Mouse (Mus musculus) forelimb bud, embryonic 11.5 days (tissue): Measurements from ENCODE around the gene Sp6.
A peak's percentile ranks its signal among the peaks of the same experiment; 100 is the strongest.

Experiments
- DNase-seq: peaks from one replicate; pipeline ENCODE4 v3.0.0-alpha.2; 2012; ENCODE audit warnings: low read depth, low spot score

Gene Sp6

GRCm38 (mm10) chr11:97013121-97013670 lies at the start of gene Sp6:
Gene Sp6 (plus strand): TSS chr11:97013394.
- no peak for DNase-seq

- peak; percentile 81 for DNase-seq
Observed at GRCm38 (mm10) chr11:96963580-96963979, 49.6 kb upstream of the Sp6 start.

GRCm38 (mm10) chr11:96966172-96966571 lies 47.0 kb upstream of the Sp6 start:
- DNase-seq, result no peak

GRCm38 (mm10) chr11:96966914-96967543 lies 46.2 kb upstream of the Sp6 start:
- no peak for DNase-seq

GRCm38 (mm10) chr11:96967544-96968269 lies 45.5 kb upstream of the Sp6 start:
- no peak for DNase-seq

- DNase-seq, result no peak
Observed at GRCm38 (mm10) chr11:96968476-96968875, 44.7 kb upstream of the Sp6 start.

- DNase-seq, result no peak
Observed at GRCm38 (mm10) chr11:96969280-96969722, 43.9 kb upstream of the Sp6 start.

- DNase-seq, result no peak
Observed at GRCm38 (mm10) chr11:96969746-96970145, 43.4 kb upstream of the Sp6 start.

- DNase-seq, result no peak
Observed at GRCm38 (mm10) chr11:96970341-96970740, 42.9 kb upstream of the Sp6 start.

- DNase-seq, result no peak
Observed at GRCm38 (mm10) chr11:96972906-96973305, 40.3 kb upstream of the Sp6 start.

GRCm38 (mm10) chr11:96973426-96973964 lies 39.7 kb upstream of the Sp6 start:
- DNase-seq, result no peak

- DNase-seq, result no peak
Observed at GRCm38 (mm10) chr11:96974813-96975212, 38.4 kb upstream of the Sp6 start.

GRCm38 (mm10) chr11:96975511-96976378 lies 37.4 kb upstream of the Sp6 start:
- no peak for DNase-seq

GRCm38 (mm10) chr11:96976379-96976687 lies 36.9 kb upstream of the Sp6 start:
- no peak for DNase-seq

- peak; percentile 73 for DNase-seq
Observed at GRCm38 (mm10) chr11:96976911-96977591, 36.1 kb upstream of the Sp6 start.

GRCm38 (mm10) chr11:96977606-96978400 lies 35.4 kb upstream of the Sp6 start:
- peak; percentile 100 for DNase-seq

GRCm38 (mm10) chr11:96978401-96979246 lies 34.6 kb upstream of the Sp6 start:
- DNase-seq, result no peak

- DNase-seq, result no peak
Observed at GRCm38 (mm10) chr11:96979329-96979728, 33.9 kb upstream of the Sp6 start.

- DNase-seq, result no peak
Observed at GRCm38 (mm10) chr11:96980021-96980420, 33.2 kb upstream of the Sp6 start.
